Mouse (Mus musculus): ENCODE data around the gene Fam166a.

Fam166a gene

DNA sequence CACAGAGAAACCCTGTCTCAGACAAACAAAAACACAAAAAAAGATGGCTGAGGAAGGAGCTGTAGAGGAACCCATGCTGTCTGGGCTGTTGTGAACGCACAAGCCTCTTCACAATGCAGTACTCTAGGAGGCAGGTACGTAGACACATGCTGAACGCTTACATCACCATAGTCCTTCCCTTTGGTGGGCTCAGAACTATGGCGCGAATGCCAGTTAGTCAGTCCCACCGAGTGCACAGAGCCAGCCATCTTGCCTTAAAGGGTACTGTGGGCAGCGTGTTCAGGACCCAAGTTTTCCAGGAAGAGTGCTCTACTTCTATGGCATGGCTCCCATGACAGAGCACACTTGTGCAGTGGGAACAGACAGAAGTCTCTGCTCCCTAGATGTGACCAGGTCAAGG is 34.0 kb upstream of the Fam166a start:
- in situ Hi-C loops (cut with MboI; ENCODE audit: unreplicated experiment in 2 of 2) = no loop called here

DNA sequence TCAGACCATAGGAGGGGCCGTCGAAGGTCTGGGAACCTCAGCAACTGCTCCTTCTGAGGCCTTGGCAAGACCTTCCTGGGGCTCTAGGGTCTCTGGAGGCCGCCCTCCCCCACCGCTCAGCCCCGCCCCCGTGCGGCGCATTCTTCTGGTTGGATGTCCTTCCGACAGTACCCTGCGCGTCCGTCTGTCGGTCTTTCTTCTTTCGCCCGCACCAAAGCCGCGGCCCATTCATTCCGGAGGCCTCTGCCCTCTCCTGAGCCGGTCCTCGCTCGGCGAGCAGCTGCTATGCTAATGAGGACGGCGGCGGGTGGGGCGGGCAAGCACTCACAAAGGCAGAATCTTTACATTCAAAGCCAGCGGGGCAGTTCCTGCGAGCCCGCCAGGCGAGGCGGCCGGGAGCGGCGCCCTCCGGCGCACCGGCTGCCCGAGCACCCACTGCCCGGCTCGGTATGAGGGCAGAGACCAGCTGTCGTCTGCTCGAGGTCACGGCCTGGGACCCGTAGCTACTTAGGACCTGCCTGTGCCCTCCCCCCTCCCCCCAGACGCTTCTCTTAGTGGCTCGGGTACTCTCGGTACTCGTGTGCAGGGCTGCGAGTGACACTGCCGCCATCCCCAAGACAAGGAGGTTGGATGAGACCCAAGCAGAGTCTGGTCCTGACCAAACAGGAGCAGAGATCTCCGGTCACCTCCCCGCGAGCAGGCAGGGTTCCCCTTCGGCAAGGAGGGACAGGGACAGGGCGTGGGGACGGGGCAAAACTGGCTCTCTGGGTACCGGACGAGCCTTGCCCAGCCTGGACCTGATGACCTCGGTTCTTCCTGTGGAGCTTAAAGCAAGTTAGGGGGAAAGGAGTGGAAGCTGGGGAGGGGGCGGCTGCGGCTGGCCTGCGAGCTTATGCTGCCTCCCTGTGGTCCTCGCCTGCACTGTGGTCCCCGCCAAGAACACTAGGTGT is 32.6 kb upstream of the Fam166a start:
- in situ Hi-C loops (cut with MboI; ENCODE audit: unreplicated experiment in 2 of 2) = no loop called here

DNA sequence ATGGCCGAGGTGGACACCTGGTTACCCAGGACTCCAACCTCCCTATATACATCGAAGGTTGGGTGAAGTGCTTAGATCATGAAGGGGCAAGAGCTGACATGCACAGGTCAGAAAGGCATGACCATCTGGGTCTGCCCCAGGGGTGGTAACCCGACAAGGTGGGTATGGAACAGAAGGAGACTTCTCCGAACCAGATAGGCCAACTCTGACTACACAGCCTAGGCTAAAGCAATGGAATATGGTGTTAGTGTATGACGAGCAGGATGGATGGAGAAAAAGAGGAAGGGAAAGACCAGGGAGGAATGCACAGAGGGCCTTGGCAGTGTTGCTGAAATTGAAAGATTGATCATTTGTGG is 32.0 kb upstream of the Fam166a start:
- in situ Hi-C loops (cut with MboI; ENCODE audit: unreplicated experiment in 2 of 2) = no loop called here

DNA sequence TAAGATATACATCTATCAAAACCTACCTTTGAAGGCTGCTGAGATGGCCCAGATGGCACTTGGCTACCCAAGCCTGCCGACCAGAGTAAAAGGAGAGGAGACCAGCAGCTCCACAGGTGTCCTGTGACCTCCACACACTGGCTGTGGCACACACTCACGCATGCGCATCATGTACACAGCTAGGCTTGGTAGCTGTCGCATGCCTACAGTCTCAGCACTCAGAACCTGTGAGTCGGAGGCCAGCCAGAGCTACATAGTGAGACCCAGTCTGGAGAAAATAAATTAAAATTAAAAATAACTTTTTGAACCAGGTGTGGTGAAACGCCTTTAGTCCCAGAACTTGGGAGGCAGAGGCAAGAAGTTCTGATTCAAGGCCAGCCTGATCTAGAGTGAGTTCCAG is 30.7 kb upstream of the Fam166a start:
- in situ Hi-C loops (cut with MboI; ENCODE audit: unreplicated experiment in 2 of 2) = no loop called here

DNA sequence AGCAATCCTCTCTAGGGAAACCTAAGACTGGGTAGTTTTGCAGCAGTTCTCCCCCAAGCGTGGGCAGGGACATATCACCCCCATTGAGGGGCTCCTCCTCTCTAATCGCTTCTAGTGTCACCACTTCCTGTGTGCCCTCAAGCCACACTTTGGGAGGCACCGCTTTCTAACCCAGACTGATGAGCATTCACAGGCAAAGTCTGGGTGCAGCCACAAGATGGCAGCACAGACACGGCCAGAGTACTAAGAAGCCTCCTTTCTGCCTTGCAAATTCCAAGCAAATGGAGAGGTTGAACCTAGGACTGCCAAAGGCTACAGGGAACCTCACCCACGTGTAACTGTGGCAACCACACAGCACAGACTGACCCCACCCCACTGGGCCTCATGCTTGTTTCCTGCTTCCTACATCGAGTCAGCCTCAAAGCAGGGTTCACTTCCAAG is 25.2 kb upstream of the Fam166a start:
- in situ Hi-C loops (cut with MboI; ENCODE audit: unreplicated experiment in 2 of 2) = loop anchor here (5.0 to 10.0 kb wide), 3 partner anchors 34 to 64 kb away; partner anchors contain the start of gene Tmem203 (in 2 of the 2)

DNA sequence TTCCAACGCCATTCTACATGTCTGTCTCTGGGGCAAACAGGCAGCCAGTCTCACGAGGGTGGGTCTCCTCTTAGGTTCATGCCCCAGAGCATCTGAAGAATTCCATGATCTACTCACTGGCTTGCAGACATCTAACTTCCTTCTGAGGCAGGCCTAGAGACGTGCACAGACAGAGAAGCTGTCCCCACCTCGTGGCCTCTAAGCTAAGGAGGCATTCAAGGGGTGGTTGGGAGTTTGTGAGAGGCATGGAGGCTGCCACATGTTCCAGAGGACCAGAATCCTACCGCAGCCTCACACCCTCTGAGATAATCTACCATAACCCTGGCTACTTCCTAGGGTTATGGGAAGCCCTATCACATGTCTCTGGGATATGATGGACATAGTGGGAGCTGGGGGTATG is 24.5 kb upstream of the Fam166a start:
- in situ Hi-C loops (cut with MboI; ENCODE audit: unreplicated experiment in 2 of 2) = loop anchor here (5.0 to 10.0 kb wide), 3 partner anchors 33 to 63 kb away; partner anchors contain the start of gene Tmem203 (in 2 of the 2)

DNA sequence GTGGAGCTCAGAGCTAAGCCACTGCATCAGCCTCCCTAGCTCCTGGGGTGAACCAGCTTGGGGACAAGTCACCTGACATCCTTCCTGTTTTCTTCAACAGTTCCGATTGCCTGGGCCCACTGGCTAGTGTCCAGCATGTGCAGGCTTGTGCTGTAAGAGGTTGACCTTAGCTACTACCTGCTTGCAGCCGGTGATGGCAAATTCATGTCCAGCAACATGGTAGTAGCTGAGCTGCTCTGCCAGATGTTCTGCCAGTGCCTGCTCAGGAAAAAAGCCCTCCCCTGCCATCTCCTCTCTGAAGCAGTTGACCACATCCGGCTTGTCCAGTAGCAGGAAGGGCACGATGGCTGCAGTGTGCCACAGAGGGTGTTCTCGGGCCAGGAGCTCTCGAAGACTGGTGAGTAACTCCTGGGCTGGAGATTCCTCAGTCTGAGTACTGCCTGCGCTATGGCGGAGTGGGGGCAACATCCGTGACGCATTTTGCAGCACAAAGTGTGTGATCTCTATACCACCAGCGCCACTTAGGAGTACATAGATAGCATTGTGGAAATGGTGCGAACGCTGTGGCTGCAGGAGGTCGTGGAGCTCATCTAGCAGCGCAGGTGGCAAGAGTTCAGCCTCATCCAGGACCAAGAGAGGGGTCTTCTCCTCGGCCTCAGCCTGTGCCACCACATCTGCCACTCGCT is 23.9 kb upstream of the Fam166a start:
- in situ Hi-C loops (cut with MboI; ENCODE audit: unreplicated experiment in 2 of 2) = loop anchor here (5.0 to 10.0 kb wide), 3 partner anchors 33 to 63 kb away; partner anchors contain the start of gene Tmem203 (in 2 of the 2)

DNA sequence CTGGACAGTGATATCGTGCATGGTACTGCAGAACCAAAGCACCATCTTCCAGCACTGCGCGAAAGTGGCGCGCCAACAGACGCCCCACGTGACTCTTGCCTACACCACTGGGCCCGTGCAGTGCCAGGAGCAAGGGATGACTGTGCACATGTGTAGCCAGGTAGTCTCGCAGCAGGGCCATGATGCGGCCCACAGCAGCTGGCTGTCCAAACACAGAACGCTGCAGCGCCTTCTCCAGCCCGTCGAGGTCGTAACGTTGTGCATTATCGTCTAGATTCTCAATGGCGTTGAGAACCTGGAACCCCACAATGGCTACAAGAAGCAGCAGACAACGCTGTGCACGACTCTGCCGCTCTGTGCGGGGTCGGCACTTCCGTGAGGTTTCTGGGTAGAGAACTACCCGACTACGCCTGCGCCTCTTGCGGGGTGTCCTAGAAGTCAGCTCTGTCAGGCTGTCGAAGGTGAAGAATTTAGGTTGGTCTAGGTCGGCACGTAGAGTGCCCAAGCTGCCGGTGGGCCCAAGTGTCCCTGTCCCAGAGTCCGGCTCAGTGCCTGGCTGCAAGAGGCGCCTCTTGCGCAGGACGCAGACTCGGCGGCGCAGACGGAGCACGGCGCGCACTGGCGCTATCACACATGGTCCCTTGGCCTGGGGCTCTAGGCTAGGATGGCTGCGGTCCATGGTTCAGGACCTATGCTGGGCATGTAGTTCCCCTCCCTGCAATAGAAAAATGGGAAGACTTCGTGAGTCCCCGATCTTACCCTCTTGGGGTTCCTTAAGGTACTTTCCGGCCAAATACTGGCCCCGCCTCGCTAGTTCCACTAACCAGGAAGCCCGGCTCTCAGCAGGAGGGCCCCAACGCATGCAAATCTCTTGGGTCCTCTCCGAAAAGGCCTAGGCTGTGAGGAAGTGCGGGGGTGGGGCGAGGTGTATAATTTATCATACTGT is 23.1 kb upstream of the Fam166a start:
- in situ Hi-C loops (cut with MboI; ENCODE audit: unreplicated experiment in 2 of 2) = loop anchor here in 1 of 2 experiments (10.0 kb wide), 1 partner anchor 59 kb away; the partner anchor contains the start of gene Tmem203

DNA sequence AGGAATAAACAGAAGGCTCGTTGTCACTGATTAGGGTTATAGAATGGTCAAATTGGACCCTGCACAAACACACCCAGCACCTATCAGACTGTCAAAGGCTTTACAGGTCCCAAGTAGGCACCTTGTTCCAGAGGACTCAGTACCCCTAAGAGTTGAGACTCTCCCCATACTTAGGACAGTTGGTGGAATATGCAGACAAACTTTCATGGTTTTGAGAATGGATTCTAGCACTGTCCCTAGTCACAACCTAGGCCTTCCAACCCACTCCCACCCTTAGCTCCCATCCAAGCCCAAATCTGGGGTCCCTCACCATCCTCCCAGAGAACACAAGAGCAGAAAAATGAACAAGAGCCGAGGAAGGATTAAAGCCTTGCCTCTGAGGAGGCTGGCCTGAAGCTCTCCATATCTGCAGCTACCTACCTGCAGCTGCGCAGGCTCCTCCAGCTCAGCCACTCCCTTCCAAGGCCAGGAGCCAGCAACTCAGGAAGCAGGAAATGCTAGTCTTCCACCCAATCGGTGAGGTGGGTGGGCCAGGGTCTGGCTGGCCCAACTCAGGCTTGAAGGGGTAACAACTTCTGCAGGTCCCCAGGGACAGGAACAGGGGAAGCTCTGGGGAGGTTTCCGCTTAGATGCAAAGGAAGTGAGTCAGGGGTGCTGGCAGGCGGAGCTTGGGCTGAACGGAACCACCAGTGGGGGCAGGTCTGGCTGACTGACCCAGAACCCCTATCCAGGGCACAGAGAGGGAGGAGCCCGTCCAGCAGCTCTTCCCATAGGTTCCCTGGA is 22.2 kb upstream of the Fam166a start, which contains the start of gene Tor4a:
Tor4a (minus strand) TSS at position 715 of the 783 bp plus-strand sequence.
- in situ Hi-C loops (cut with MboI; ENCODE audit: unreplicated experiment in 2 of 2) = loop anchor here in 1 of 2 experiments (10.0 kb wide), 1 partner anchor 58 kb away; the partner anchor contains the start of gene Tmem203

DNA sequence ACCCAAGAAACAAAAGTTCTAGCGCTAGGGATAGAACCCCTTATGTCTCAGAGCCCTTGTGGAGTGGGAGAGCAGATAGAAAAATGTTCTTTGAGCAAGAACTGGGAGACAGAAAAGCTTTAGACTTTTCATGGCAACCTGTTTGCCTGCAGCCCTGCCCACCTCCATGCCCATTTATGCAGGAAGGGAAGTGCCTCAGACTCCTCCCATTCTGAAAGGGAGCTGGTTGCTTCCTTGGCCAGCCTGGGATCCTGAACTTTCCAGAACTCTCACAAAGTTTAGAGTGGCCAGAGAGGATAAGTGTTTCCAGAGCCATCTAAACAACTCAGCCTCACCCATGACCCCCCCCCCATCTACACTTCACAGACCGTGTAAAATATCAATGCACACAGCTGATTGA is 21.4 kb upstream of the Fam166a start:
- in situ Hi-C loops (cut with MboI; ENCODE audit: unreplicated experiment in 2 of 2) = loop anchor here in 1 of 2 experiments (10.0 kb wide), 1 partner anchor 58 kb away; the partner anchor contains the start of gene Tmem203

DNA sequence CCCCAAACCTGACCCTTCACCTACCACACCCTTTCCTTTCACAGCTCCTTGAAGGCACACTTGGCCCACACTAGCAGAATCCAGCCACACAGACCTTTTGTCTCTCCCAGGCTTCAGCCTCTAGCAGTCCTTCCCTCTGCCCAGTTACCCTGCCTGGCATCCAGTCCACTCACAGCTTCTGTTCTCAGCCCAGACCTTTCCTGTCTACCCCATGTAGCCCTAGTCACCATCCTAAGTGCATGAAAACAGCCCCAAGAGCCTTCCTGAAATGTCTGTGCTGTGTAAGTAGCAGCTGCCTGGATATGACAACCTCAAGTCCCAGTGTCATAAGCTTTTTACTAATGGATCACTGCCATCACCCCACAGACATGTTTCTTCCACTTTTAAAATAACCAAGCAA is 20.6 kb upstream of the Fam166a start:
- in situ Hi-C loops (cut with MboI; ENCODE audit: unreplicated experiment in 2 of 2) = loop anchor here in 1 of 2 experiments (10.0 kb wide), 1 partner anchor 57 kb away; the partner anchor contains the start of gene Tmem203

DNA sequence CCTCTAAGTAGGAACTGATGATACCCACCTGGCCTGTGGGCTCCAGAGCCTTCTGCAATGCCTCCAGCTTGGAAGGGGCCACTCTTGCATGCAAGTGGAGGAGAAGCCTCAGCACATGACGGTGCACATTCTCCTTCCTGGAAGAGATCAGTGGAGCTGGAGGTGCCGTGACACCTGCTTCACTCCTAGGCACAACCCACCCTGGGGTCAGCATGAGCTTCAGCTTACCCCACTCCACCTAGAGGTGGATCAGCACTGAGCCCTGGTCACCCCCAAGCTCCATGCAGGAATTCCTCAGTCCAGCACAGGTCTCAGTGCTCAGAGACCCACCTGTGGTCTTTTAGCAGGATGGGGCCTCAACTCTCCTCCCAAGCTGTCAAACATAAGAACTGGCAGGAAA is 17.9 kb upstream of the Fam166a start:
- in situ Hi-C loops (cut with MboI; ENCODE audit: unreplicated experiment in 2 of 2) = no loop called here

DNA sequence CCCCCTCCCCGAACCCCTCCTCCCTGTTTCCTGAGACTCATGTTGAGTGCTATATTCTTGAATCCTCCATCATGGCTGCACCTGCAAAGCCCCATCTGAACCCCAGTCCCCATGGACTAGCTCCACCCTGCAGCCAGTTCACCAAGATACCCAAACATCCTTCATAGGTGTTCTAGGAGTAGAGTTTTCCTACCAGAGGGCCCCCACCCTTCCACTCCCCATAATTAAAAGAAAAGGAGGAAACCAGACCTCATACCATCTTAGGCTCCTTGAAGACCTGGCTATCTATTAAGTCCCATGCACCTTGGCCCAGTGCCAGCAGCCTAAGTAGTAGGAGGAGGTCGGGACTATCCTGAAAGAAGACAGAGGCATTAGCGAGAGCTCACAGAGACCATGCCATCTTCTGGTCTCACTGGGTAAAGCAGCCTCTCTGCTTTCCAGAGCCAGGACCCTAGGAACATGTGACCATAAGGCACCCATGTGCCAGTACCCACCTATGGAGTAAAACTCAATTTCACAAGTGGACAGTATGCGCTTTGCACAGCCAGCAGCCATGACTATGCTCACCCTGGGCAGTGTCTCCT is 14.8 kb upstream of the Fam166a start:
- in situ Hi-C loops (cut with MboI; ENCODE audit: unreplicated experiment in 2 of 2) = no loop called here

DNA sequence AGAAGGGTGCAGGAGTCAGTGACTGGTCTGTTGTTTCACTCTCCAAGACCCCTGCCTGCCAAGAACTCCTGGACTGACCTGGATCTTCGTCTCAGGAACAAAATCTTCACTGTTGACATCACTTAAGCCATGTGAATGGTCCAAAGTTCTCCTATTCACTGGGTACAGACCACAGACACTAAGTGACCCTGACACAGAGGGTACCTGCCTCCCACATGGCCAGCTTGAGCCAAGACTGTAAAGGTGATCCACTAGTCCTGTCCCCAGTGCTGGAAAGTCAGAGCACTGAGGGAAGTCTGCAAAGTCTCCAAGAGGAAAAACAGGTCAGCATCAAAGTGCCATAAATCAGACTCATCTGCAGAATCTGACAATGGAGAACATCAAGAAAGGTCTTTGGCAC is 11.0 kb upstream of the Fam166a start:
- in situ Hi-C loops (cut with MboI; ENCODE audit: unreplicated experiment in 2 of 2) = no loop called here

DNA sequence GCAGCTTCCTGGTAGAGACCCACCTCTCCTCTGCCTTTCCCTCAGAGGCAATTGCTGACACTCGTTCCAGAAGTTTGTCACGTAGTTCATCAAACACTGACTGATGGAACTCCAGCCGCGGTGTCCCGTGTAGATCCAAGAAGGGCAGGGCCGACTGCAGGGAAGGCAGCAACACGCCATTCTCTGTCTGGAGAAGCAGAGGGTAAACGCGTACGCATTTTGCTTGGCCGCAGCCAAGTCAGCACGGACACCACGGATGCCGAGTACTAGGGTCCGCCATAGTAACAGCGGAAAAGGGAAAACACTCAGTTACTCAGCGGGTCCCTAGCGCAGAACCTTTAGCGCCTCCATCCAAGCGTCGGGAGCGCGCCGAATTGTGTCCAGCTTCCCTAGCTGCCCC is 7.9 kb upstream of the Fam166a start:
- in situ Hi-C loops (cut with MboI; ENCODE audit: unreplicated experiment in 2 of 2) = no loop called here

DNA sequence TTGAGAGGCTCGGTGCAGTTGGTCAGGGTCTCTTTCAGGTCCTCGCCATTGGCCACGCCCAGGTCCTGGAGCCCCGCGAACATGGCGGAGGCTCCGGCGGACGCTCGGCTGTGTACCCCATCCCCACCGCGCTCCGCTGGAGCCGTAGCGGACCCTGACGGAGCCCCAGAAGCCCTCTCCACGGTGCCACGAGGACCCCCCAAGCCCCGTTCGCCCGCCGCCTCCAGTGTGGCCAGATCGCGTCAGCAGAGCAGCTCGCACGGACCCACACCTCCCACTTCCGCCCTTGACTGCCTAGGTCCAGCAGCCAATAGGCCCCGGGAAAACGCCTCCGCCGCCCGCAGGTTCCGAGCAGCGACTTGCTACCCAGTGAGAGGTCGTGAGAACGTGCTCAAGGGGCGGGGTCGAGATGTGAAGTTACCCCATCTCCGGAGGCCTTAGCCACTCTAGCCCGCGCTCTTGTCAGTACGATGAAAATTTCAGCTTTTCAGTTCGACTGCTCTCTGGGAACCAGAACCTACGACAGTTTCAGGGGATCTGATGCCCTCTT is 7.3 kb upstream of the Fam166a start, which contains the start of gene Nelfb:
Nelfb (minus strand) TSS at position 369 of the 550 bp plus-strand sequence.
- in situ Hi-C loops (cut with MboI; ENCODE audit: unreplicated experiment in 2 of 2) = no loop called here

DNA sequence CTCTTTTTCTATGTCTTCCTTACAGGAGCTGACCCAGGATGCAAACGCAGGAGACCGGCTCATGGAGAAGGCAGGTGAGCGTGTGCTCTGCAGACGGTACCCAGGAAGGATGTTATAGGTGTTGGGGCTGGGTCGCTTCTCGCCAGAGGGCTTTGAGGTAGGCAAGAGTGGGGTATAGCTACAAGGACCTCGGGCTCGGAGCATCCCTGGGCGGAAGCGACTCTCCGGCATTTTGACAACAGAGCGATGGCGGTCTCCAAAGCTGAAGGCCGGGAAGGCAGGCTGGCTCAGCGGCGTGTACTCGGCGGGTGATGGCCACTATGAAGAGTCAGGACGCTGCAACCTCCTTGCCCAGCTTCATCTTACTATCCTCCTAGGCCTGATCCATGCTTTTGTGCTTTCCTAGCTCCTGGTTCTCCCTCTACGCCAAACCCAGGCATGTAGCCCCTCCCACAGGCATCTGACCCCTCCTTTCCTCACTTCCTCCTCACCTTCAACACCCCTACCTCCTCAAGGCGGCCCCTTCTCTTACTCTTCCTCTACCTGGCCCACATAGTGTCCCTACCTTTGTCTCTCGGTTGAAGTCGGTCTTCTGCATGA is 5.2 kb upstream of the Fam166a start:
- in situ Hi-C loops (cut with MboI; ENCODE audit: unreplicated experiment in 2 of 2) = no loop called here

DNA sequence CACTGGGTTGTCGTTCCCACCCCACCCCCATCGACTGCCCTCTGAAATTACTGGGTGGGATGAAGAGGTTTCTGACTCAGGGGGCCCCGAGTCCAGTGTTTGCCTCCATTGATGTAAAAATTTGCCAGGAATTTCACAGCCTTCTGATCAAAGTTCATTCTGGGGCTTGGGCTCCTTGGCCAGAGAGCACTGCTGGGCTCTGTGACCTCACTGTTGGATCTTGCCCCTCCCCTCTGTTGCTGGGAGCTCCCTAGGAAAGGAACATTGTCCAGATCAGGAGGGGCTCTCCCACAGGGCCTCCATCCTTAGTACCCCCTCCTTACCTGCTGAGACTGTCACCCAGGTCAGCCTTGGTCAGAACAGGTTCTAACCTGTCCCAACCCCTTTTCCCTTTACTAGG is 4.1 kb upstream of the Fam166a start, which contains the start of gene Stpg3:
Stpg3 (minus strand) TSS at position 194 of the 400 bp plus-strand sequence.
- in situ Hi-C loops (cut with MboI; ENCODE audit: unreplicated experiment in 2 of 2) = no loop called here

Data from v-Abl transformed pro-B cells (cell line).